Mouse (Mus musculus): Measurements from ENCODE around the gene Zfp704.

DNA sequence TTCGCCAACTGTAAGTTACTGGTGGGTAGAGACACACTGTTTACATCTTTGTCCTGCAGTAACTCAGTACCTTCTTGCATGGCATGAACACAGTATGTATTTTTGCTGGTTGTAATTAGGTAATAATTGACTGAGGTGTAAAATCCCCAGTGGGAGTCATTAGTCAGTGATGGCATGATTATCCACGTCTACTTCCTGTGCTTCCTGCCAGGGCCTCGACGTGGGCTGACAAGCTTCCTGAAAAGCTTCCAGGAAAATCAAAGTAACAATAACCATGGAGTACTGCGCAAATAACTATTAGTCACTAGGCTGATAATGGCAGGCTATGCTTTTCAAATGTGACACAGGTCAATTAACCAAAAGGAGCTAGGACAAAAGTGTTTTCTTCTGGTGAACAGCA, 112.6 kb downstream of the Zfp704 start:
- no peak for TF ChIP-seq CTCF (conservative IDR thresholded peaks at IDR 0.05; ENCODE audit: low read length)
- no peak for TF ChIP-seq NANOG (IDR thresholded peaks at IDR 0.05; ENCODE audit: borderline replicate concordance, low read length)
